Mouse (Mus musculus): Measurements from ENCODE around the gene Cdhr3. TPM values are rescaled to one million over a fixed set of nuclear protein-coding genes. Genes with fewer than 3 reads are reported as not detected.

Gene Cdhr3
- polyA plus RNA-seq, 1 experiment = not detected

GRCm38 (mm10) chr12:33053746-33054145, 38.9 kb downstream of the Cdhr3 start:
- TF ChIP-seq MAX (IDR thresholded peaks at IDR 0.05) (no peak), MYOG (IDR thresholded peaks at IDR 0.05; ENCODE audit: control insufficient read depth, extremely low read depth, insufficient read length) (no peak), USF1 (IDR thresholded peaks at IDR 0.05; ENCODE audit: low read depth) (no peak), CTCF (IDR thresholded peaks at IDR 0.05; ENCODE audit: control insufficient read depth, insufficient read depth, insufficient read length) (no peak), FOSL1 (IDR thresholded peaks at IDR 0.05; ENCODE audit: insufficient read depth, low read length, poor library complexity, severe bottlenecking) (no peak), MYOD1 (IDR thresholded peaks at IDR 0.05; ENCODE audit: control insufficient read depth, insufficient read length, low read depth) (no peak), CEBPB (IDR thresholded peaks at IDR 0.05; ENCODE audit: low read depth) (no peak)
- H3K79me2 ChIP-seq (ENCODE audit: control insufficient read depth, insufficient read depth) = no peaks in the 10 kb centered on the region
- H3ac ChIP-seq (ENCODE audit: control insufficient read depth, insufficient read length, low read depth) = no peak overlapping the region
- H3K79me3 ChIP-seq (ENCODE audit: low read depth) = no peaks in the 10 kb centered on the region
- no peaks in the 10 kb centered on the region for H3K36me3 ChIP-seq (ENCODE audit: control insufficient read depth, insufficient read depth)
- no peaks in the 10 kb centered on the region for H3K27me3 ChIP-seq (ENCODE audit: control insufficient read depth, insufficient read depth, insufficient read length)
- no peak overlapping the region for H3K4me3 ChIP-seq (ENCODE audit: insufficient read depth, poor library complexity, severe bottlenecking)

DNA sequence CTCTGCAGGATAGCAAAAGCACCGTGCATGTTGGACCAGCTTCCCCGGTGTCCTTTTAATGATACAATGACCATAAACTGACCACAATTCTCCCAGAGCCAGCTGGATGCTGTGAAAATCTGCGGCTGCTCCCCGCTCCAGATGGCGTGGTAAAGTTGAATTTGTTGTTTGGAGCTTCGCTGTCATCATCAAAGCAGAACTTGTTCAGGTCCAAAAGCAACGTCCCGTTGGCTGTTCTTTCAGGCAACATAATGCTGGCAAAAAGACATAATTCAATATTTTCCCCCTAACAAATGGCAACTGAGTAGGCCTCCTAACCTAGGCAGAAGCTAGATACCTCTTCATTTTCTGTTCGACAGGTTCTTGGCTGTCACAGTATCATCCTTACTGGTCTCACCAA, 39.4 kb downstream of the Cdhr3 start:
- Histone ChIP-seq H3K36me3 (ENCODE audit: control insufficient read depth, insufficient read depth) (no peaks in the 10 kb centered on the region), H3K79me3 (ENCODE audit: low read depth) (no peaks in the 10 kb centered on the region), H3K4me3 (ENCODE audit: insufficient read depth, poor library complexity, severe bottlenecking) (no peak overlapping the region), H3ac (ENCODE audit: control insufficient read depth, insufficient read length, low read depth) (no peak overlapping the region), H3K27me3 (ENCODE audit: control insufficient read depth, insufficient read depth, insufficient read length) (no peaks in the 10 kb centered on the region), H3K79me2 (ENCODE audit: control insufficient read depth, insufficient read depth) (no peaks in the 10 kb centered on the region)
- TF ChIP-seq FOSL1 (IDR thresholded peaks at IDR 0.05; ENCODE audit: insufficient read depth, low read length, poor library complexity, severe bottlenecking) (no peak), USF1 (IDR thresholded peaks at IDR 0.05; ENCODE audit: low read depth) (no peak), MYOG (IDR thresholded peaks at IDR 0.05; ENCODE audit: control insufficient read depth, extremely low read depth, insufficient read length) (no peak), MYOD1 (IDR thresholded peaks at IDR 0.05; ENCODE audit: control insufficient read depth, insufficient read length, low read depth) (no peak), MAX (IDR thresholded peaks at IDR 0.05) (no peak), CTCF (IDR thresholded peaks at IDR 0.05; ENCODE audit: control insufficient read depth, insufficient read depth, insufficient read length) (no peak), CEBPB (IDR thresholded peaks at IDR 0.05; ENCODE audit: low read depth) (no peak)

- no peak for TF ChIP-seq USF1 (IDR thresholded peaks at IDR 0.05; ENCODE audit: low read depth)
Observed at GRCm38 (mm10) chr12:33048391-33048790, 44.3 kb downstream of the Cdhr3 start.

DNA sequence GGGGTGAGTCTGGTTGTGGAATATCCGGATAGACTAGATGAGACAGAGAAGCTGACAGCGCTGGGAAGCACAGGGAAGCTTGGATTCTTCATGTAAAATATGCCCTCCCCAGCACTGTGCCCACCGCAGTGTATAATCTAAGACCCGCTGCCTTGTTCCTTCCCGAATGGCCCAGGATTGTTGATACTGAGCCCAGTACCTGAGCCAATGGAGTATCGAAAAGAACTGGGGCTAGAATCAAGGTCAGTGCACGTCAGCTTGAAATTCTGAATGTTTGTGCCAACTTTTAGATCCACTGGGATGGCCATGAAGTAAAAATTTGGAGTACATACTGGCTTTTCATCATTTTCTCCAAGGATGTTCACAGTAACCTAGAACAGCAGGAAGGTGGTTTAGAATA, 46.2 kb downstream of the Cdhr3 start:
- TF ChIP-seq MYOG (IDR thresholded peaks at IDR 0.05; ENCODE audit: control insufficient read depth, extremely low read depth, insufficient read length) (no peak), FOSL1 (IDR thresholded peaks at IDR 0.05; ENCODE audit: insufficient read depth, low read length, poor library complexity, severe bottlenecking) (no peak), MYOD1 (IDR thresholded peaks at IDR 0.05; ENCODE audit: control insufficient read depth, insufficient read length, low read depth) (no peak), USF1 (IDR thresholded peaks at IDR 0.05; ENCODE audit: low read depth) (no peak)
- H3K4me3 ChIP-seq (ENCODE audit: insufficient read depth, poor library complexity, severe bottlenecking) = no peak overlapping the region
- H3K36me3 ChIP-seq (ENCODE audit: control insufficient read depth, insufficient read depth) = no peaks in the 10 kb centered on the region
- H3K79me3 ChIP-seq (ENCODE audit: low read depth) = no peaks in the 10 kb centered on the region
- no peaks in the 10 kb centered on the region for H3K79me2 ChIP-seq (ENCODE audit: control insufficient read depth, insufficient read depth)
- H3ac ChIP-seq (ENCODE audit: control insufficient read depth, insufficient read length, low read depth) = no peak overlapping the region
- H3K27me3 ChIP-seq (ENCODE audit: control insufficient read depth, insufficient read depth, insufficient read length) = no peaks in the 10 kb centered on the region

More at GRCm38 (mm10) chr12:33048391-33048790, 44.3 kb downstream of the Cdhr3 start:
- Histone ChIP-seq H3K79me3 (ENCODE audit: low read depth) (no peaks in the 10 kb centered on the region), H3ac (ENCODE audit: control insufficient read depth, insufficient read length, low read depth) (no peak overlapping the region), H3K79me2 (ENCODE audit: control insufficient read depth, insufficient read depth) (no peaks in the 10 kb centered on the region), H3K27me3 (ENCODE audit: control insufficient read depth, insufficient read depth, insufficient read length) (no peaks in the 10 kb centered on the region), H3K4me3 (ENCODE audit: insufficient read depth, poor library complexity, severe bottlenecking) (no peak overlapping the region), H3K36me3 (ENCODE audit: control insufficient read depth, insufficient read depth) (no peaks in the 10 kb centered on the region)

- no peaks in the 10 kb centered on the region for H3K27me3 ChIP-seq (ENCODE audit: control insufficient read depth, insufficient read depth, insufficient read length)
- H3ac ChIP-seq (ENCODE audit: control insufficient read depth, insufficient read length, low read depth) = no peak overlapping the region
- no peaks in the 10 kb centered on the region for H3K79me2 ChIP-seq (ENCODE audit: control insufficient read depth, insufficient read depth)
- no peaks in the 10 kb centered on the region for H3K36me3 ChIP-seq (ENCODE audit: control insufficient read depth, insufficient read depth)
- TF ChIP-seq CEBPB (IDR thresholded peaks at IDR 0.05; ENCODE audit: low read depth) (peak; percentile 27), MYOG (IDR thresholded peaks at IDR 0.05; ENCODE audit: control insufficient read depth, extremely low read depth, insufficient read length) (no peak), CTCF (IDR thresholded peaks at IDR 0.05; ENCODE audit: control insufficient read depth, insufficient read depth, insufficient read length) (no peak)
- no peaks in the 10 kb centered on the region for H3K79me3 ChIP-seq (ENCODE audit: low read depth)
- no peak overlapping the region for H3K4me3 ChIP-seq (ENCODE audit: insufficient read depth, poor library complexity, severe bottlenecking)
Observed at GRCm38 (mm10) chr12:33045533-33046361, 46.9 kb downstream of the Cdhr3 start.

- Histone ChIP-seq H3K79me2 (ENCODE audit: control insufficient read depth, insufficient read depth) (no peaks in the 10 kb centered on the region), H3K27me3 (ENCODE audit: control insufficient read depth, insufficient read depth, insufficient read length) (no peaks in the 10 kb centered on the region), H3K79me3 (ENCODE audit: low read depth) (no peaks in the 10 kb centered on the region)
Observed at GRCm38 (mm10) chr12:33041476-33041875, 51.2 kb downstream of the Cdhr3 start.

More at GRCm38 (mm10) chr12:33041476-33041875, 51.2 kb downstream of the Cdhr3 start:
- Histone ChIP-seq H3K4me3 (ENCODE audit: insufficient read depth, poor library complexity, severe bottlenecking) (no peak overlapping the region), H3K36me3 (ENCODE audit: control insufficient read depth, insufficient read depth) (no peaks in the 10 kb centered on the region), H3ac (ENCODE audit: control insufficient read depth, insufficient read length, low read depth) (no peak overlapping the region)
- TF ChIP-seq CTCF (IDR thresholded peaks at IDR 0.05; ENCODE audit: control insufficient read depth, insufficient read depth, insufficient read length) (no peak), USF1 (IDR thresholded peaks at IDR 0.05; ENCODE audit: low read depth) (no peak), CEBPB (IDR thresholded peaks at IDR 0.05; ENCODE audit: low read depth) (no peak), MYOD1 (IDR thresholded peaks at IDR 0.05; ENCODE audit: control insufficient read depth, insufficient read length, low read depth) (no peak), FOSL1 (IDR thresholded peaks at IDR 0.05; ENCODE audit: insufficient read depth, low read length, poor library complexity, severe bottlenecking) (no peak), MYOG (IDR thresholded peaks at IDR 0.05; ENCODE audit: control insufficient read depth, extremely low read depth, insufficient read length) (no peak), MAX (IDR thresholded peaks at IDR 0.05) (no peak)

Measured in C2C12 (cell line).